Mouse (Mus musculus) megakaryocyte, embryonic 14.5 days (primary cell): ENCODE measurements around the gene Slc43a2.
"Not testable (repeated sequence)": the region's sequence is repeated elsewhere in the genome, so short reads cannot be mapped to it uniquely, and the experiment has no call there.

Experiments used
- FLI1 ChIP-seq: IDR thresholded peaks from 2 replicates; pipeline ENCODE4 v1.6.1; 2012; ENCODE audit warnings: low read length, inconsistent platforms, mixed read lengths
- GATA1 ChIP-seq: IDR thresholded peaks from 3 replicates; pipeline ENCODE4 v1.6.1; 2012; ENCODE audit warnings: mixed read lengths, low read length, inconsistent platforms, borderline replicate concordance

DNA sequence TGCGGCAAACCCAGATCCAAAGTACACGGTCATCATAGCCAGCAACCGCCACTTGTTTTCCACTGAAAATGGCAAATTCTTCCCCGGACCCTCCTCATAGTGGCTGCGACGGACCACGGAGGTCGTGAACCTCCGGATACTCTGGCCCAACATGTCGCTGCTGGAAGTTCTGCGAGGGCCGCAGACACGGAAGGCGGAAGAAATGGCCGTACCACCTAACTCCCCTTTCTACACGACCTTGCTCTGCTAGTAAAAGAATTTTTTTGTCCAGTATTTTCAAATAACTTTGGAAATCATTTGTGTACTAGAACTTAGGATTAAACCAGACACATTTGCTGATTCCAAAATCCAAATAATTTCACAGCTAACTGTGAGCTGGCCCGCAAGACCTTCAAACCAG is 68.3 kb downstream of the Slc43a2 start:
- TF ChIP-seq GATA1, FLI1: not testable (repeated sequence)
